12 mouse cellular contexts compared by ENCODE assay signal in genomic region chr4:143120008-143120407, GRCm38 (mm10).
A peak's percentile ranks its signal among the peaks of the same experiment; 100 is the strongest.
DNase-seq lines count a peak whose midpoint lies in the region; ATAC-seq and TF ChIP-seq lines count a peak whose summit lies in the region.
"Had no signal": no experiment of that assay in that cellular context is flagged by ENCODE, and none has a peak within 500 bp of the region (broad histone marks: within the 10 kb centered on the region; RNA-seq: fewer than 3 reads in every experiment).

No protein-coding gene starts in this region.

- intact Hi-C loops in gastrocnemius, adult 2 months (cut with DNase I) = no loop called here
- intact Hi-C loops in gastrocnemius, postnatal 14 days (cut with DNase I; ENCODE audit: low total_unique reads) = loop anchor here (5.0 kb wide), 1 partner anchor 37 kb away; no protein-coding TSS in a partner anchor
- intact Hi-C loops in heart, postnatal 14 days (cut with DNase I) = no loop called here

- peaks cover 76% of the 10 kb centered on the region for H3K36me3 ChIP-seq in megakaryocyte, embryonic 14.5 days (replicated peaks; ENCODE audit: low read length)
- H3K36me3 ChIP-seq in kidney, embryonic 15.5 days = peaks cover 9% of the 10 kb centered on the region; the same call in 1 of the 2 replicates

- WGBS in kidney, embryonic 15.5 days = 92% methylated on average over 8 of the region's 8 CpGs

- H3K4me2 ChIP-seq in kidney, embryonic 15.5 days = no peak overlapping the region
- H3K4me2 ChIP-seq: limb, embryonic 15.5 days; neural tube, embryonic 12.5 days had no signal

- no peak for TF ChIP-seq CTCF in gastrocnemius, adult 2 months (IDR thresholded peaks at IDR 0.05)

- H3K4me1 ChIP-seq in megakaryocyte, embryonic 14.5 days = peaks cover 33% of the 10 kb centered on the region
- H3K4me1 ChIP-seq in kidney, embryonic 15.5 days = peaks cover 35% of the 10 kb centered on the region

- no peak overlapping the region for H3K9ac ChIP-seq in kidney, embryonic 15.5 days
- H3K9ac ChIP-seq: limb, embryonic 15.5 days; neural tube, embryonic 12.5 days had no signal

- H3K27me3 ChIP-seq in megakaryocyte, embryonic 14.5 days (replicated peaks) = no peaks in the 10 kb centered on the region
- H3K27me3 ChIP-seq in kidney, embryonic 15.5 days = no peaks in the 10 kb centered on the region
- H3K27me3 ChIP-seq: limb, embryonic 15.5 days; neural tube, embryonic 12.5 days had no signal

- no peak overlapping the region for H3K27ac ChIP-seq in gastrocnemius, adult 2 months
- no peak overlapping the region for H3K27ac ChIP-seq in kidney, embryonic 15.5 days
- H3K27ac ChIP-seq: layer of hippocampus, adult 2 months; macrophage; neural tube, embryonic 12.5 days had no signal

- H3K9me3 ChIP-seq in megakaryocyte, embryonic 14.5 days = no peaks in the 10 kb centered on the region
- no peaks in the 10 kb centered on the region for H3K9me3 ChIP-seq in kidney, embryonic 15.5 days (replicated peaks)
- H3K9me3 ChIP-seq: limb, embryonic 15.5 days; neural tube, embryonic 12.5 days had no signal

- no peak overlapping the region for H3K4me3 ChIP-seq in gastrocnemius, adult 2 months
- H3K4me3 ChIP-seq in megakaryocyte, embryonic 14.5 days (replicated peaks) = peak overlapping the region; percentile 0
- H3K4me3 ChIP-seq in kidney, embryonic 15.5 days (replicated peaks) = no peak overlapping the region
- H3K4me3 ChIP-seq: layer of hippocampus, adult 2 months; limb, embryonic 15.5 days; neural tube, embryonic 12.5 days had no signal

- no peak for ATAC-seq in megakaryocyte, adult 5-6 weeks (ENCODE audit: poor library complexity, severe bottlenecking)
- ATAC-seq in kidney, embryonic 15.5 days (replicated peaks; ENCODE audit: low FRiP score) = no peak

- DNase-seq in gastrocnemius, adult 2 months = peak; percentile 45
- no peak for DNase-seq in gastrocnemius, postnatal 14 days
- DNase-seq in cerebellum, adult 18-20 months = peak; percentile 52 to 53
- DNase-seq in heart, postnatal 14 days = peak; percentile 48 to 63
- DNase-seq in B cell, adult 2 months = no peak

Comparison
In these comparisons a context has a peak if more than half of its experiments do, and no peak if none do; other contexts are left out.
1. DNase-seq: peak in gastrocnemius, adult 2 months (single experiment), cerebellum, adult 18-20 months (2 of 2) and heart, postnatal 14 days (2 of 2); none in gastrocnemius, postnatal 14 days (single experiment) and B cell, adult 2 months (0 of 2).